Mouse (Mus musculus) heart, postnatal 14 days (tissue): ENCODE results near the gene Iglon5. TPM values are rescaled to one million over a fixed set of nuclear protein-coding genes. Genes with fewer than 3 reads are reported as not detected.

Source experiments
- DNase-seq, 2 experiments: peaks; one replicate each; pipeline ENCODE4 v3.0.0; 2021 to 2022
- intact Hi-C: fragments of 180-260 bp; cut with DNase I; formaldehyde crosslinking; loops from one replicate; pipeline ENCODE4 v1.15.1; 2025
- total RNA-seq, 2 experiments: library from RNA; stranded (reverse); gene quantifications; 2 replicates each; pipeline ENCODE4 v1.2.3; 2021

Iglon5 gene
- total RNA-seq, 2 experiments from 2014 or later, result 0.24 to 0.36 TPM

DNA sequence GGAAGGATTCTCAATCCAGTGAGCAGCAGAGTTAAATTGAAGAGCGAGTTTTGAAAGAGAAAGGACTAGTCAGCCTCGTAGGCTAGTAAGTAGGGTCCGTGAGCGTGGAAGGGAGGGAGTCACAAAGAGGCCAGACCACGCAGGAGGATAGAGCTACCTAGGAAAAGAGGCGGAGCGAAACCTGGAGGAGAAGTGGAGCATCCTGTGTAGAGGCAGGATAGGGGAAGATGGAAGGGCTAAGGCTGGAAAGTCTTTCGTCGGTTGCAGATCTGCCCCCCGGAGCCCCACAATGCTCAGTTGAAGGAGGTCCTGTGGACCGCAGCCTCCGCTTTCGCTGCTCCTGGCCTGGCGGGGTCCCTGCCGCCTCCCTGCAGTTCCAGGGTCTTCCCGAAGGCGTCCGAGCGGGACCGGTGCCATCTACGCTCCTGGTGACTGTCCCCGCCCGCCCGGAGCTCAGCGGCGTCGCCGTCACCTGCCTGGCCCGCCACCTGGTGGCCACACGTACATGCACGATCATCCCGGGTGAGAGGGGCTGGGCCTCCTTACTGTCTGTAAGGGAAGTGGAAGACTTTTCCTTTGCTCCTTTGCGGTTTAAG, 23.7 kb downstream of the Iglon5 start:
- intact Hi-C loops, result loop anchor here (5.0 to 10.0 kb wide), 2 partner anchors 59 to 164 kb away; no protein-coding TSS in a partner anchor
- DNase-seq, result peak; percentile 87 to 93

- peak; percentile 84 to 90 for DNase-seq
- intact Hi-C loops, result loop anchor here (1.0 to 10.0 kb wide), 4 partner anchors 21 to 163 kb away; partner anchors contain the start of genes Etfb and Gm45233
Observed at GRCm38 (mm10) chr7:43465344-43466098, 24.4 kb downstream of the Iglon5 start.

DNA sequence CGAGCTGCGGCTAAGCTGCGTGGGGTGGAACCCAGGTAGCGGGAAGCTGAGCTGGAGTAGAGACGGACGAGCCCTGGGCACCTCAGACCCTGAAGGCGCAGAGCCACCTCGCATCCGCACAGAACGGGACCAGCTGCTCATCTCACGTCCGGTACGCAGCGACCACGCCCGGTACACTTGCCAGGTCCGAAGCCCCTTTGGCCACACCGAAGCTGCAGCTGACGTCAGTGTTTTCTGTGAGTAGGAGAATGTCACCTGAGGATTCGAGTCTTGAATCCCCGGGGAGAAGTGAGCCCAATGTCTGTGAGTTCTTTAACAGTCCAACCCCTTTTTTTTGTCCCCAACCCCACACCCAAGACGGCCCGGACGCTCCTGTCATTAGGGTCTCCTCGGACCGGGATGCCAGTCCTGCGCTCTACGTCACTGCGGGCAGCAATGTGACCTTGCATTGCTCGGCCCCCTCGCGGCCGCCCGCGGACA, 25.0 kb downstream of the Iglon5 start:
- intact Hi-C loops, result loop anchor here (1.0 to 10.0 kb wide), 4 partner anchors 20 to 163 kb away; partner anchors contain the start of genes Etfb and Gm45233
- DNase-seq, result peak in 1 of 2 experiments; percentile 21

- intact Hi-C loops, result loop anchor here (2.0 to 10.0 kb wide), 2 partner anchors 19 to 61 kb away; partner anchors contain the start of genes Etfb and Gm45233
- no peak for DNase-seq
Observed at GRCm38 (mm10) chr7:43463976-43464375, 25.9 kb downstream of the Iglon5 start.

- intact Hi-C loops, result loop anchor here (10.0 kb wide), 1 partner anchor 62 kb away; no protein-coding TSS in a partner anchor
Observed at GRCm38 (mm10) chr7:43462851-43463250, 27.0 kb downstream of the Iglon5 start, which contains the start of gene Vsig10l. Vsig10l (plus strand) TSS chr7:43463151.

DNA sequence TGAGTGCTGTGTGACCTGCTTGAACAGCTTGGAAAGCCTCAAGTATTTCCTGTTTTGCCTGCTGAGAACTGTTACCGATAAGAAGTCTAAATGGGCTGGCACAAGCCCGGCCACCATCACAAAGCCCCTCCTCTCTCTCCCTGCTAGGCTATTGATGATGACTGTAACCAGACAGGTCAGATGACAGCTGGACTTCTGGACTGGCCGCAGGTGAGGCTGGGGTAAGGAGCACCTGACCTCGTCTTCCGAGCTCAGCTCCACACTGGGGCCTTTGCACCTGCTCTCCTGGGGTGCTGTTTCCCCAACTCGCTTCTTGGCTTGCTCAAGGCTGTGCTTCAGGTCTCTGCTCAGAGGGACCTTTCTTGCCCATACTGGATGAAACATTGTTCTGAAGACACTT, 35.5 kb downstream of the Iglon5 start:
- DNase-seq, result no peak
- intact Hi-C loops, result no loop called here

More at GRCm38 (mm10) chr7:43462851-43463250, 27.0 kb downstream of the Iglon5 start, which contains the start of gene Vsig10l:
- DNase-seq, result no peak

DNA sequence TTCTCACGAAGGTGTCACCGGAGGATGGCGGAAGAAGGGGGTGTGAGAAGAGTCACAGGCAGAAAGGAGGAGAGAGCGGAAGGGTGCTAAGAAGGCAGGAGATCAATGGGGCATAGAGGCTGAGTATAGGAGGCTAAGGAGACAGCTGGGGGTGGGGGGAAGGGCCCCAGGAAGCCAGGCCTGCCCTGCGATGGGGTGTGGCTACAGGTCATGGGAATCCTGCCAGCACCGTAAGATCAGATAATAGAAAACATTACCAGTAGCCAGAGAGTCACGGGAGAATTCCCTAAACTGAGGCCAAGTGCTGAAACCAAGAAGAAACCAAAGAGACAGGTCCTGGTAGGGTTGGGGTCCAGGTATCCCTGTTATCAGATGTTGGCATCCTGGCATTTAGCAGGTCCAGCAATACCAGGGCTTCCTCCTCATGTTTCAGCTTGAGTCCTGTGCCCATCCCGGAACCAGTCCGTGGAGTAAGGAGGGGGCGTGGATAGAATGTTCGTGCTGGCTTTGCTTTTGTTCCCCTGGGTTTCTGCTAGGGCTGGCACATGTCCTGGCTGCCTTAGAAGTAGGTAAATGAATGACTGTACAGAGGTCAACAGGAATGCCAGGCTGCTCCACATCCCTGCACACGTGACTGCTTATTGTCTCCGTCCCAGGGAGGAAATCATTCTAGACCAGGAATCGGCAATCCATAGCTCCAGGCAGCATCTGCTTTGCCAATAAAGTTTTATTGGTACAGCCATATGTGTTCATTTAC, 36.1 kb downstream of the Iglon5 start:
- DNase-seq, result no peak
- intact Hi-C loops, result no loop called here

- peak in 1 of 2 experiments; percentile 40 for DNase-seq
- intact Hi-C loops, result no loop called here
Observed at GRCm38 (mm10) chr7:43452609-43453008, 37.3 kb downstream of the Iglon5 start.

- intact Hi-C loops, result no loop called here
- DNase-seq, result no peak
Observed at GRCm38 (mm10) chr7:43451726-43452125, 38.1 kb downstream of the Iglon5 start.

GRCm38 (mm10) chr7:43449811-43450210, 40.1 kb downstream of the Iglon5 start:
- DNase-seq, result no peak
- intact Hi-C loops, result loop anchor here (10.0 kb wide), 1 partner anchor 145 kb away; no protein-coding TSS in a partner anchor

GRCm38 (mm10) chr7:43448246-43448645, 41.6 kb downstream of the Iglon5 start:
- DNase-seq, result peak in 1 of 2 experiments; percentile 45
- intact Hi-C loops, result loop anchor here (10.0 kb wide), 1 partner anchor 143 kb away; no protein-coding TSS in a partner anchor

DNA sequence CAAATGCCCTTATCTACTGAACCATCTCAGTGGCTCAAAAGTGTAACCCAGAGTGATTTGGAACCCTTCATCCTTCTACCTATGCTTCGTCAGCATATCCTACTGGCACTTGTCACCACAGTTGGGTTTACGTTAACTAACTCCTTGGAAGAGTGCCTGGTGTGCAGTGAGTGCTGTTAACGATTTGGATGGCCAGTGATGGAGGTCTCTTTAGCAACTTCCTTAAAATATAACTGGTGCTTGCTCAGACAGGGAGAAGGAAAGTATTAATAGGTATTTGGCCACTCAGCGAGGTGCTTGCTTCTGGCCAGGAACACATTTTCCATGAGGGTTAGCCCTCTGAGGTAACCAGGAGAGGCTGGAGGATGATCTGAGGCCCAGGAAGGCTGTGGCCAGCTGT, 42.1 kb downstream of the Iglon5 start:
- intact Hi-C loops, result loop anchor here (10.0 kb wide), 1 partner anchor 143 kb away; no protein-coding TSS in a partner anchor
- DNase-seq, result no peak

DNA sequence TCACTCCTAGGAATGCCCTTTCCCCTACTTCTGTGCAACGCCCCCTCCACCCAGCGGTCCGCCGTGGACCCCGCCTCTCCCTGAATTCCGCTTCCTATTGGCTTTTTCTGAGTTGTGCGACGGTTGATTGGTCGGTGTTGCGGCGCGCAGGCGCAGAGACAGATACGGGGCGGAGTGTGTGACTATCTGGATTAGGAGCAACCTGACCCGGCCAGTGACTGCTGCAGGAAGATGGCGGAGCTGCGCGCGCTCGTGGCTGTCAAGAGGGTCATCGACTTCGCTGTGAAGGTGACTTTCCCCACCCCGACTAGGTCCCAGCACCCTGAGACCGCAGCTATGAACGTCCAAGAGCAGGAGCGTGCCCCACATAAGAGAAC, 46.0 kb downstream of the Iglon5 start, which contains the start of the genes Etfb and Gm45233:
TSS of gene Etfb (plus strand) at position 167 of the 377 bp plus-strand sequence.
TSS of gene Gm45233 (plus strand) at position 212 of the 377 bp plus-strand sequence.
- intact Hi-C loops, result loop anchor here (2.0 to 10.0 kb wide), 3 partner anchors 21 to 228 kb away; partner anchors contain the start of gene Ctu1

GRCm38 (mm10) chr7:43443126-43443916, 46.6 kb downstream of the Iglon5 start:
- intact Hi-C loops, result loop anchor here (5.0 to 10.0 kb wide), 2 partner anchors 139 to 229 kb away; partner anchors contain the start of gene Ctu1
- peak; percentile 81 to 86 for DNase-seq

More for the DNA sequence above, 46.0 kb downstream of the Iglon5 start, which contains the start of the genes Etfb and Gm45233:
- DNase-seq, result peak; percentile 92 to 93

DNA sequence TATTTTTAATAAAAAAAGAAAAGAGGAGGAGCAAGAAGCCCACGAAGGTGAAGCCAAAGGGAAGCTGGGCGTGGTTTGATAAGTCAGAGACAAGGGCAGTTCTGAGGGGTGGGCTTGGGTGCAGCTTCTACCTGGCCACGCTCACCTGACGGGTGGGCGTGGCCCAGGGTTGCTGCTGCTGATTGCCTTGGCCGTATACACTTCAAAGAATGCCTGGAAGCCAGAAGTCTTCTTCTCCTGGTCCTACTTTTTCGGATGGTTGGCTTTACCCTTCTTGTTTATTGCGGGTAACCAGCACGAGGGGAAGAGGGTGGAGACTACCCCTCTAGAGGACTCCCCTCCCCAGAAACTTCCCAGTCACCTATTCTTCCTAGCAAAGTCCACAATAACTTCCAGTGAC, 47.2 kb downstream of the Iglon5 start:
- DNase-seq, result no peak
- intact Hi-C loops, result loop anchor here (5.0 to 10.0 kb wide), 2 partner anchors 138 to 230 kb away; partner anchors contain the start of gene Ctu1

GRCm38 (mm10) chr7:43441071-43441470, 48.8 kb downstream of the Iglon5 start:
- intact Hi-C loops, result loop anchor here (5.0 to 10.0 kb wide), 2 partner anchors 136 to 231 kb away; partner anchors contain the start of gene Ctu1
- DNase-seq, result no peak

- intact Hi-C loops, result loop anchor here (5.0 to 10.0 kb wide), 2 partner anchors 136 to 232 kb away; partner anchors contain the start of gene Ctu1
- no peak for DNase-seq
Observed at GRCm38 (mm10) chr7:43440482-43440881, 49.4 kb downstream of the Iglon5 start, which contains the start of gene Cldnd2. Cldnd2 (plus strand) TSS chr7:43440782.

- intact Hi-C loops, result no loop called here
- no peak for DNase-seq
Observed at GRCm38 (mm10) chr7:43438611-43439010, 51.3 kb downstream of the Iglon5 start.
